Mouse (Mus musculus) heart, postnatal 0 days (tissue): ENCODE results near the gene Ccdc87. TPM values are rescaled to one million over a fixed set of nuclear protein-coding genes. Genes with fewer than 3 reads are reported as not detected.

ENCODE experiments used
- ATAC-seq: fragments of 200-750 bp; cut with Nextera tagmentation; 2 replicates; pipeline ENCODE4 v1.8.0; 2017; ENCODE audit warnings: low read depth, moderate number of reproducible peaks, moderate library complexity; ENCODE audit not compliant: insufficient read depth
- DNase-seq: peaks from one replicate; pipeline ENCODE4 v3.0.0-alpha.2; 2016; ENCODE audit warnings: low spot score
- H3K27ac ChIP-seq: fragments of 300-500 bp; sonication (generic); 2 replicates; pipeline ENCODE4 v1.5.1; 2014; ENCODE audit warnings: low read depth, mild to moderate bottlenecking
- H3K27me3 ChIP-seq: fragments of 300-500 bp; sonication (generic); 2 replicates; pipeline ENCODE4 v1.6.1; 2014; ENCODE audit warnings: low read length, mixed read lengths; ENCODE audit not compliant: control insufficient read depth, insufficient read depth
- H3K36me3 ChIP-seq: fragments of 300-500 bp; sonication (generic); replicated peaks from 2 replicates; pipeline ENCODE4 v1.6.1; 2014; ENCODE audit warnings: low read length, mixed read lengths; ENCODE audit not compliant: control insufficient read depth, insufficient read depth
- H3K4me1 ChIP-seq: fragments of 300-500 bp; sonication (generic); 2 replicates; pipeline ENCODE4 v1.6.1; 2014; ENCODE audit warnings: antibody characterized with exemption; ENCODE audit not compliant: control insufficient read depth, insufficient read depth
- H3K4me2 ChIP-seq: fragments of 300-500 bp; sonication (generic); 2 replicates; pipeline ENCODE4 v1.6.1; 2014; ENCODE audit warnings: low read depth, mild to moderate bottlenecking, low read length, moderate library complexity
- H3K4me3 ChIP-seq: fragments of 300-500 bp; sonication (generic); 2 replicates; pipeline ENCODE4 v1.5.1; 2014; ENCODE audit warnings: low read depth, low read length
- H3K9ac ChIP-seq: fragments of 300-500 bp; sonication (generic); replicated peaks from 2 replicates; pipeline ENCODE4 v1.6.1; 2014; ENCODE audit warnings: low read depth, low read length, mixed read lengths
- H3K9me3 ChIP-seq: fragments of 300-500 bp; sonication (generic); replicated peaks from 2 replicates; pipeline ENCODE4 v1.6.1; 2016; ENCODE audit warnings: low read length; ENCODE audit not compliant: control insufficient read depth
- CTCF ChIP-seq: IDR thresholded peaks from 2 replicates; pipeline ENCODE4 v1.5.1; 2016; ENCODE audit warnings: antibody characterized with exemption, control low read depth, low read depth
- EP300 ChIP-seq: IDR thresholded peaks from 2 replicates; pipeline ENCODE4 v1.6.1; 2016; ENCODE audit warnings: antibody characterized with exemption, low read depth
- WGBS: fragments of 180-500 bp; shearing (Covaris S2); extraction: QIAGEN DNeasy Blood & Tissue Kit; methylation state at CpG from one replicate; pipeline ENCODE4 v1.1.7; 2014; 5-methylcytosine and 5-hydroxymethylcytosine counted together
- polyA plus RNA-seq: library from polyadenylated mRNA; unstranded; fragments of >200 nt; fragmentation: Nextera tagmentation; extraction: Ambion mirVana; gene quantifications from 2 replicates; pipeline ENCODE4 v1.2.1, GENCODE M21; 2015
- total RNA-seq: library from RNA; depleted of rRNA; stranded (reverse); fragments of >200 nt; gene quantifications from 2 replicates; pipeline ENCODE4 v1.2.3, GENCODE M21; 2014; ENCODE audit warnings: low replicate concordance

Gene Ccdc87
- total and polyA plus RNA-seq, 2 experiments from 2014 or later: 0.08 TPM; not detected in 1

DNA sequence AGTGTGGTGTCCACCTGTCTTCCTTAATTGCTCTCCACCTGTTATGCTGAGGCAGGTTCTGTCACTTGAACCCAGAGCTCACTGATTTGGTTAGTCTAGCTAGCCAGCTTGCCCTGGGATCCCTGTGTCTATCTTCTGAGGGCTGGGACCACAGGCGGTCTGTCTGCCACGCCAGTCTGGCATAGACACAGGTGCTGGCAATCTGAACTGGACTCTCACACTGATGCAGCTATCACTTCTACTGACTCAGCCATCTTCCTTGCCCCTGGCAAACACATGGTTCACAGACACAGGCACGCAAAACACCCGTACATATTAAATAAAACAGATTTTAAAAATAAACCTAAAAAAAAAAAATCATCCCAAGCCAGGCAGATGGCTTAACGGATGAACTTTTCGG is 2.1 kb upstream of the Ccdc87 start:
- DNase-seq: no peak
- Histone ChIP-seq H3K9me3 (no peaks in the 10 kb centered on the region), H3K27ac (no peak overlapping the region), H3K4me1 (peaks cover 11% of the 10 kb centered on the region), H3K4me3 (no peak overlapping the region), H3K9ac (no peak overlapping the region), H3K27me3 (0 out of 2 replicates have a peak, but pooled peaks cover 14% of the 10 kb centered on the region), H3K36me3 (peaks cover 6% of the 10 kb centered on the region; the same call in 1 of the 2 replicates), H3K4me2 (no peak overlapping the region)
- WGBS: 93% methylated on average over 6 of the region's 6 CpGs
- no peak for TF ChIP-seq CTCF
- TF ChIP-seq EP300: no peak
- no peak for ATAC-seq

GRCm38 (mm10) chr19:4838526-4839140 is 533 bp upstream of the Ccdc87 start:
- TF ChIP-seq CTCF (no peak), EP300 (no peak)
- ATAC-seq (peak; percentile 12; the same call in 1 of the 2 replicates), DNase-seq (no peak)
- peak overlapping the region; percentile 64 for H3K4me3 ChIP-seq
- peak overlapping the region; percentile 69 for H3K9ac ChIP-seq
- 0 out of 2 replicates have a peak, but pooled peaks cover 18% of the 10 kb centered on the region for H3K27me3 ChIP-seq
- peak overlapping the region; percentile 94 for H3K4me2 ChIP-seq
- no peaks in the 10 kb centered on the region for H3K9me3 ChIP-seq
- H3K36me3 ChIP-seq: no peaks in the 10 kb centered on the region
- H3K4me1 ChIP-seq: peaks cover 11% of the 10 kb centered on the region
- WGBS: 23% methylated on average over 10 of the region's 10 CpGs
- peak overlapping the region; percentile 40 for H3K27ac ChIP-seq

GRCm38 (mm10) chr19:4840848-4841247 is 1.7 kb downstream of the Ccdc87 start:
- TF ChIP-seq EP300: no peak
- DNase-seq: no peak
- 78% methylated on average over 9 of the region's 9 CpGs for WGBS

DNA sequence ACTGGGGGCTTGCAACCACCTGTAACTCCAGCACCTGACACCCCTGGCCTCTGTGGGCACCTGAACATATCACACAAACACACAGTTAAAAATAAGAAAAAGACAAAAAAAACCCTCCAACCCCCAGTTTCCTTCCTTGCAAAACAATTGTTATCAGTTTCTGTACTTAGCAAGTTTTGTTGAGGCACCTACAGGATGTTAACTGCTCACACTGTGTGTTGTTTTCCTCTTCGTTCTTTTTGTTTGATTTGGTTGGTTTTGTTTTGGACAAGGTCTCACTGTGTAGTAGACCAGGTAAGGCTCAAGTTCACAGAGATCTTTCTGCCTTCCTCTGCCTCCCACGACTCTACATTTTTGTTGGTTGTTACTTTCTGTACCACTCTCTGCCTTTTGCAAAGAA is 3.4 kb downstream of the Ccdc87 start:
- 55% methylated on average over 2 of the region's 2 CpGs for WGBS
- H3K9ac ChIP-seq: no peak overlapping the region
- no peak overlapping the region for H3K27ac ChIP-seq
- 0 out of 2 replicates have a peak, but pooled peaks cover 18% of the 10 kb centered on the region for H3K27me3 ChIP-seq
- peaks cover 11% of the 10 kb centered on the region for H3K4me1 ChIP-seq
- no peak overlapping the region for H3K4me2 ChIP-seq
- TF ChIP-seq CTCF (no peak), EP300 (no peak)
- DNase-seq: no peak
- H3K4me3 ChIP-seq: no peak overlapping the region
- H3K9me3 ChIP-seq: no peaks in the 10 kb centered on the region
- ATAC-seq: no peak
- no peaks in the 10 kb centered on the region for H3K36me3 ChIP-seq

More at GRCm38 (mm10) chr19:4840848-4841247, 1.7 kb downstream of the Ccdc87 start:
- Histone ChIP-seq H3K9me3 (no peaks in the 10 kb centered on the region), H3K4me3 (no peak overlapping the region), H3K27ac (no peak overlapping the region), H3K4me2 (no peak overlapping the region), H3K9ac (no peak overlapping the region), H3K27me3 (0 out of 2 replicates have a peak, but pooled peaks cover 18% of the 10 kb centered on the region), H3K36me3 (no peaks in the 10 kb centered on the region), H3K4me1 (peaks cover 11% of the 10 kb centered on the region)
- no peak for ATAC-seq

- Histone ChIP-seq H3K27me3 (0 out of 2 replicates have a peak, but pooled peaks cover 9% of the 10 kb centered on the region), H3K27ac (no peak overlapping the region), H3K36me3 (no peaks in the 10 kb centered on the region), H3K4me1 (no peaks in the 10 kb centered on the region), H3K4me3 (no peak overlapping the region), H3K9me3 (no peaks in the 10 kb centered on the region), H3K9ac (no peak overlapping the region), H3K4me2 (no peak overlapping the region)
- DNase-seq (no peak), ATAC-seq (no peak)
- WGBS: 50% methylated on average over 2 of the region's 2 CpGs
- TF ChIP-seq EP300 (no peak), CTCF (no peak)
These were observed 6.7 kb downstream of the Ccdc87 start for GRCm38 (mm10) chr19:4845846-4846245.

DNA sequence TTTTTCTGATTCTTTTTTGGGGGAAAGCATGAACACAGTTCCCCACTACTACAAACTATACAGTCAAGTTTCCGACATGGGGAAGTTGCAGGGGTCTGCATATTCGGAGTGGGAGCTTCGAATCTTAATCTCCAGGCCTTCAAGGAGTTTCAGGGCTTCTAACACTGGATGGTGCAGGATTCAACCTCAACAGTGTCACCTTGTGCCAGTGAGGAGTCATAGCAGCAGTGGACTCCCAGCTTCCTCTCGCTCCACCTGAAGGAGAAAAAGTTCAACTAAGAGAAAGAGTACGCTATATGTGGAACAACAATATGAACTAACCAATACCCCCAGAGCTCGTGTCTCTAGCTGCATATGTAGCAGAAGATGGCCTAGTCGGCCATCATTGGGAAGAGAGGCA is 8.3 kb downstream of the Ccdc87 start:
- Histone ChIP-seq H3K4me1 (no peaks in the 10 kb centered on the region), H3K4me3 (no peak overlapping the region), H3K4me2 (no peak overlapping the region), H3K36me3 (no peaks in the 10 kb centered on the region), H3K27ac (no peak overlapping the region), H3K9me3 (no peaks in the 10 kb centered on the region), H3K9ac (no peak overlapping the region), H3K27me3 (0 out of 2 replicates have a peak, but pooled peaks cover 4% of the 10 kb centered on the region)
- 22% methylated on average over 7 of the region's 7 CpGs for WGBS
- TF ChIP-seq EP300: no peak
- TF ChIP-seq CTCF: peak; percentile 67
- DNase-seq (peak; percentile 51), ATAC-seq (no peak)
